Mouse (Mus musculus): ENCODE results near the gene Il18r1. TPM values are rescaled to one million over a fixed set of nuclear protein-coding genes. Genes with fewer than 3 reads are reported as not detected.

Gene Il18r1
- polyA plus RNA-seq, 1 experiment from 2014 or later, result not detected

Other genes starting within 250 kb of the Il18r1 start
- gene Il1r1, start 240.5 kb upstream of the Il18r1 start, polyA plus RNA-seq (2015; fragmentation: Nextera tagmentation; extraction: Ambion mirVana), result 0.74 and 0.98 TPM in 2 replicates
- 1.3 and 1.5 TPM in 2 replicates for gene Il1rl2, start 140.9 kb upstream of the Il18r1 start, polyA plus RNA-seq (2015; fragmentation: Nextera tagmentation; extraction: Ambion mirVana)
- 0.44 TPM in 1 of 2 replicates, not detected in the other for gene Il1rl1, start 36.0 kb upstream of the Il18r1 start, polyA plus RNA-seq (2015; fragmentation: Nextera tagmentation; extraction: Ambion mirVana)
- 0.08 TPM in 2 replicates for gene Il18rap, start 49.8 kb downstream of the Il18r1 start, polyA plus RNA-seq (2015; fragmentation: Nextera tagmentation; extraction: Ambion mirVana)
- 0.05 and 0.49 TPM in 2 replicates for gene Slc9a4, start 114.5 kb downstream of the Il18r1 start, polyA plus RNA-seq (2015; fragmentation: Nextera tagmentation; extraction: Ambion mirVana)
- not detected in 2 replicates for gene Slc9a2, start 215.0 kb downstream of the Il18r1 start, polyA plus RNA-seq (2015; fragmentation: Nextera tagmentation; extraction: Ambion mirVana)